Mouse (Mus musculus) myocyte (in vitro differentiated cells): ENCODE results near the gene Gm10972.

Experiments used
- CEBPB ChIP-seq: IDR thresholded peaks from 2 replicates; pipeline ENCODE4 v1.6.1; 2011; ENCODE audit warnings: mild to moderate bottlenecking, moderate library complexity; ENCODE audit not compliant: poor library complexity, insufficient read depth, severe bottlenecking
- E2F4 ChIP-seq: IDR thresholded peaks from one replicate; pipeline ENCODE4 v1.6.1; 2011; ENCODE audit warnings: mild to moderate bottlenecking, control low read depth, moderate library complexity; ENCODE audit not compliant: insufficient read depth
- MAX ChIP-seq: IDR thresholded peaks from one replicate; pipeline ENCODE4 v1.6.1; 2011; ENCODE audit warnings: low read depth, mild to moderate bottlenecking, control low read depth
- MYOD1 ChIP-seq, 3 experiments: IDR thresholded peaks; one replicate each; pipeline ENCODE4 v1.6.1; 2011; ENCODE audit warnings: control low read depth in 2 of 3, low read depth in 2 of 3, mild to moderate bottlenecking in 2 of 3, moderate library complexity in 1 of 3; ENCODE audit not compliant: insufficient read length in 2 of 3, control insufficient read depth in 1 of 3
- MYOG ChIP-seq, 3 experiments: IDR thresholded peaks; one replicate each; pipeline ENCODE4 v1.6.1; 2011; ENCODE audit warnings: control low read depth in 2 of 3, low read depth in 2 of 3, mild to moderate bottlenecking in 2 of 3; ENCODE audit not compliant: insufficient read length in 2 of 3, control insufficient read depth in 1 of 3, insufficient read depth in 1 of 3
- POLR2A ChIP-seq: IDR thresholded peaks from one replicate; pipeline ENCODE4 v1.6.1; 2011; ENCODE audit warnings: low read depth, mild to moderate bottlenecking, control low read depth, moderate library complexity; ENCODE audit not compliant: insufficient read length
- POLR2AphosphoS2 ChIP-seq: IDR thresholded peaks from one replicate; pipeline ENCODE4 v1.6.1; 2011; ENCODE audit warnings: low read depth, control low read depth; ENCODE audit not compliant: insufficient read length
- REST ChIP-seq: IDR thresholded peaks from one replicate; pipeline ENCODE4 v1.6.1; 2011; ENCODE audit warnings: mild to moderate bottlenecking, control low read depth, moderate library complexity; ENCODE audit not compliant: insufficient read depth, insufficient read length
- SRF ChIP-seq: IDR thresholded peaks from one replicate; pipeline ENCODE4 v1.6.1; 2011; ENCODE audit warnings: low read depth; ENCODE audit not compliant: control insufficient read depth, insufficient read length
- TCF12 ChIP-seq: IDR thresholded peaks from one replicate; pipeline ENCODE4 v1.6.1; 2011; ENCODE audit warnings: mild to moderate bottlenecking, control low read depth; ENCODE audit not compliant: poor library complexity, insufficient read depth, severe bottlenecking
- USF1 ChIP-seq: IDR thresholded peaks from one replicate; pipeline ENCODE4 v1.6.1; 2011; ENCODE audit warnings: low read depth, mild to moderate bottlenecking, control low read depth, moderate library complexity

- TF ChIP-seq POLR2A, result no peak
- no peak for TF ChIP-seq SRF
- no peak for TF ChIP-seq MYOG (IDR thresholded peaks at IDR 0.05; ENCODE audit: control insufficient read depth in 1 of 3, insufficient read depth in 1 of 3, insufficient read length in 2 of 3, low read depth in 2 of 3)
- no peak for TF ChIP-seq MYOD1 (IDR thresholded peaks at IDR 0.05; ENCODE audit: control insufficient read depth in 1 of 3, insufficient read length in 2 of 3, low read depth in 2 of 3)
- no peak for TF ChIP-seq E2F4
- TF ChIP-seq TCF12, result no peak
- TF ChIP-seq USF1, result no peak
- TF ChIP-seq MAX, result no peak
- TF ChIP-seq REST, result no peak
- TF ChIP-seq POLR2AphosphoS2, result no peak
- no peak for TF ChIP-seq CEBPB
Observed at GRCm38 (mm10) chr3:94690616-94691247, 47.8 kb downstream of the Gm10972 start.
